Mouse (Mus musculus) stomach, postnatal 0 days (tissue): ENCODE measurements at regions not wholly inside any gene's neighbourhood (a gene's known extent, or its start where the extent isn't known, plus 50 kb on each side); places are given as distances from the start of the nearest gene placed in this dataset.

Experiments
- CTCF ChIP-seq: IDR thresholded peaks from 2 replicates; pipeline ENCODE4 v1.5.1; 2016; ENCODE audit warnings: antibody characterized with exemption, low read depth, mild to moderate bottlenecking, moderate library complexity
- EP300 ChIP-seq: optimal IDR thresholded peaks from 2 replicates; pipeline ENCODE3; 2016; ENCODE audit warnings: antibody characterized with exemption

- TF ChIP-seq EP300 (no peak), CTCF (no peak)
Measured at GRCm38 (mm10) chrX:140203676-140204075, 138.4 kb upstream of the Frmpd3 start.
